Mouse (Mus musculus): Measurements from ENCODE around the gene Hes3. TPM values are rescaled to one million over a fixed set of nuclear protein-coding genes. Genes with fewer than 3 reads are reported as not detected.
A peak's percentile ranks its signal among the peaks of the same experiment; 100 is the strongest.

The Hes3 gene
- polyA plus RNA-seq, 1 experiment from 2014 or later = 1.2 TPM

DNA sequence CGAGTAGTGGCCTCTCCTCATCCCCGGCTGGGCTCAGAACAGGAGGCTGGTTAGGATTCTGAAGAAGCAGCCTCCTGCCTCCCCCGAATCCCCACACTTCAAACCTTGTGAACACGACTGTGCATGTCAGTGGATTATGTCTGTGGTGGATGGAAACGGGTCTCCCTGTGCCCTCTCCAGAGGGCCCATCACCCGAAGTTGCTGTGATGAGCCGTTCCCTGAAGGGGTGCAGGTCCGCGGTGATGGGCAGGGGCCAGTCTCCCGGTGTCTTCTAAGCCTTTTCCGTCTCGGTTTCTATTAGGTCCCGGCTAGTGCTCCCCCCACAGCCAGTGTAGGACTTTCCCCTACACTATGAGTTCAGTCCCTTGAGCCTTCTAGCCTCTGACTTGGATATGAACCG is 7.4 kb upstream of the Hes3 start:
- peaks cover 16% of the 10 kb centered on the region for H3K4me1 ChIP-seq (ENCODE audit: control insufficient read depth, insufficient read depth, low read length)
- no peak overlapping the region; the same call in 1 of the 2 replicates for H3K9ac ChIP-seq (replicated peaks; ENCODE audit: low read length)
- no peak overlapping the region for H3K4me2 ChIP-seq (ENCODE audit: low read length)
- no peak overlapping the region for H3K4me3 ChIP-seq (replicated peaks; ENCODE audit: low read depth, low read length)
- ATAC-seq (ENCODE audit: low FRiP score, low TSS enrichment) = no peak
- peaks cover 41% of the 10 kb centered on the region for H3K36me3 ChIP-seq (ENCODE audit: control insufficient read depth, insufficient read depth, low read length)
- no peak for DNase-seq
- no peaks in the 10 kb centered on the region for H3K9me3 ChIP-seq (ENCODE audit: control insufficient read depth, low read length)
- H3K27ac ChIP-seq (replicated peaks; ENCODE audit: low read depth, low read length) = no peak overlapping the region
- WGBS = 79% methylated on average over 14 of the region's 14 CpGs
- H3K27me3 ChIP-seq (ENCODE audit: control insufficient read depth, insufficient read depth, low read length) = peaks cover 25% of the 10 kb centered on the region

DNA sequence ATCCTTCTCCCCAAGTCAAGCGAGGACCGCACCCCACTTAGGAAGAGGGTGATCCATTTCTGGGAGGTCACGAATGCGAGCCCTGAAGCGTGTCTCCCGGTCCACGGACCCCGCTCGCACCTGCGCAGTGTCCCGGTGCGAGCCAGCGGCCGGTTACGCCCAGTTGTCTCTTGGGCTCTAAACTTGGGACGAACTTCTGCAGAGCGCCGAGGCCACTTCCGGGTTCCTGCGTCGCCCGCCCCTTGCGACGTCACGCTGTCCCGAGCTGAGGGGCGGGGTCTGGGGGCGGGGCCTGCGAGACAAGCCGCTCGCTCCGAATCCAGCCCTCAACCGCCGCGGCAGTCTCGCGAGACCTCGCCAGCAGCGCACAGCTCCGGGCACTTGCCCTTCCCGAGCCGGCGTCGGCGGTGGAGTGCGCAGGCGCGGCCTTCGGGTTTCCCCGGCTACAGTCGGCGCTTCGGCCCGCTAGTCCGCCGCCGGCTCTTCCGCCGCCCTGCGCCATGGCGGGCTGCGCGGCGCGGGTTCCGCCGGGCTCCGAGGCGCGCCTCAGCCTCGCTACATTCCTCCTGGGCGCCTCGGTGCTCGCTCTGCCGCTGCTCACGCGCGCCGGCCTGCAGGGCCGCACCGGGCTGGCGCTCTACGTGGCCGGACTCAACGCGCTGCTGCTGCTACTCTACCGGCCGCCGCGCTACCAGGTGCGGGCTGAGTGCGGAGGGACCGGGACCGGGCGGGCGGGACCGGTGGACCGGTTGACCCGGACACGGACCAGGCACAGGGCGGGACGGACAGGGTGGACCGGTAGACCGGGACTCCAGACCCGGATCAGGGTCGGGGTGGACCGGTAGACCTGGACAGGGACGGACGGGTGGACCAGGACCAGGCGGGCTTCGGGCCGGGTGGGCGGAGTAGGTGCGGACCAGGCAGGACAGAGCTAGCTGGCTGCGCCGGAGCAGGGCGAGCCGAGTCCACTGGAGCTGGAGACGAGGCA is 5.7 kb upstream of the Hes3 start, which contains the start of gene Icmt:
Gene Icmt (plus strand): TSS at position 354 of the 988 bp plus-strand sequence.
- H3K9ac ChIP-seq (replicated peaks; ENCODE audit: low read length) = peak within 1 kb of the TSS; percentile 95
- H3K27me3 ChIP-seq (ENCODE audit: control insufficient read depth, insufficient read depth, low read length) = peaks cover 42% of the 10 kb centered on the region
- ATAC-seq (ENCODE audit: low FRiP score, low TSS enrichment) = peak; percentile 95
- peak within 1 kb of the TSS; percentile 79 for H3K27ac ChIP-seq (replicated peaks; ENCODE audit: low read depth, low read length)
- peak; percentile 100 for DNase-seq
- H3K4me2 ChIP-seq (ENCODE audit: low read length) = peak within 1 kb of the TSS; percentile 96
- H3K4me1 ChIP-seq (ENCODE audit: control insufficient read depth, insufficient read depth, low read length) = peaks cover 25% of the 10 kb centered on the region
- under 1% methylated on average over 119 of the region's 119 CpGs for WGBS
- peak within 1 kb of the TSS; percentile 89 for H3K4me3 ChIP-seq (replicated peaks; ENCODE audit: low read depth, low read length)
- H3K36me3 ChIP-seq (ENCODE audit: control insufficient read depth, insufficient read depth, low read length) = peaks cover 25% of the 10 kb centered on the region
- H3K9me3 ChIP-seq (ENCODE audit: control insufficient read depth, low read length) = no peaks in the 10 kb centered on the region

DNA sequence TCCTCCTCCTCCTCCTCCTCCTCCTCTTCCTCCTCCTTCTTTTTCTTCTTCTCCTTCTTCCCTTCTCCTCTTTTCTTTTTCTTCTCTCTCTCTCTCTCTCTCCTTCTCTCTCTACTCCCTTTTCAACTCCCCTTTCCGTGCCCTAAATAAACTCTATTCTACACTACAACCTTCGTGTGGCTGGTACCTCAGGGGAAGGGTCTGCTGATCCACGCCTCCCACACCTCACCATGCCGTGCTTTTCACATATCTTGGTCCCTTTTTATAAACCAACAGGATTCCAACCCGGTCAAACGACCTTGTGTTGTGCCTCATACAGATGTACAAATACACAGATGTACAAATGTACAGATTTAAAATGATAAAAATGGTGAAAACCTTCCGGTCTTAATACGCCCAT is 4.9 kb upstream of the Hes3 start:
- Histone ChIP-seq H3K27me3 (ENCODE audit: control insufficient read depth, insufficient read depth, low read length) (peaks cover 49% of the 10 kb centered on the region), H3K4me3 (replicated peaks; ENCODE audit: low read depth, low read length) (peak overlapping the region; percentile 89), H3K36me3 (ENCODE audit: control insufficient read depth, insufficient read depth, low read length) (peaks cover 18% of the 10 kb centered on the region), H3K27ac (replicated peaks; ENCODE audit: low read depth, low read length) (no peak overlapping the region), H3K9ac (replicated peaks; ENCODE audit: low read length) (no peak overlapping the region; the same call in 1 of the 2 replicates), H3K4me2 (ENCODE audit: low read length) (peak overlapping the region; percentile 72), H3K9me3 (ENCODE audit: control insufficient read depth, low read length) (no peaks in the 10 kb centered on the region), H3K4me1 (ENCODE audit: control insufficient read depth, insufficient read depth, low read length) (peaks cover 25% of the 10 kb centered on the region)
- DNase-seq (no peak), ATAC-seq (ENCODE audit: low FRiP score, low TSS enrichment) (no peak)
- 25% methylated on average over 8 of the region's 8 CpGs for WGBS

DNA sequence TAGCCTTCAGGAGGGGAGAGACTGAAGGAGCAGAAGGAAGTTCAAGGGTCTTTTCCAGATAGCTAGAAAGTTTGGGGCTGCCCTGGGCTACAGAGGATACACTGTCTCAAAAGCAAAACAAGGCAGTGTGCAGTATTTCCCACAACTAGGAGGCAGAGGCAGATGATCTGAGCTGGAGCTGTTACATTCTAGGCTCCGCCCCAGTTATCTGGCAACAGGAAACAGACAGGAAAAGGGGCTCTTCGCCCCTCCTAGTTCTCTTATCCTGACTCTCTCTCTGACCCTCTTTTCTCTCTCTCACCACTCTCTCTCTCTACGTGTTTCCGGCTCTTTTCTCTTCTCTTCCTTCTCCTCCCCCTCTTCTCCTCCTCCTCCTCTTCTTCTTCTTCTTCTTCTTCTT is 4.5 kb upstream of the Hes3 start:
- no peaks in the 10 kb centered on the region for H3K9me3 ChIP-seq (ENCODE audit: control insufficient read depth, low read length)
- H3K36me3 ChIP-seq (ENCODE audit: control insufficient read depth, insufficient read depth, low read length) = peaks cover 14% of the 10 kb centered on the region
- no peak overlapping the region for H3K4me2 ChIP-seq (ENCODE audit: low read length)
- peaks cover 28% of the 10 kb centered on the region for H3K4me1 ChIP-seq (ENCODE audit: control insufficient read depth, insufficient read depth, low read length)
- no peak overlapping the region for H3K4me3 ChIP-seq (replicated peaks; ENCODE audit: low read depth, low read length)
- no peak overlapping the region for H3K27ac ChIP-seq (replicated peaks; ENCODE audit: low read depth, low read length)
- 49% methylated on average over 4 of the region's 4 CpGs for WGBS
- peaks cover 54% of the 10 kb centered on the region for H3K27me3 ChIP-seq (ENCODE audit: control insufficient read depth, insufficient read depth, low read length)
- ATAC-seq (ENCODE audit: low FRiP score, low TSS enrichment) (no peak), DNase-seq (no peak)
- H3K9ac ChIP-seq (replicated peaks; ENCODE audit: low read length) = no peak overlapping the region

DNA sequence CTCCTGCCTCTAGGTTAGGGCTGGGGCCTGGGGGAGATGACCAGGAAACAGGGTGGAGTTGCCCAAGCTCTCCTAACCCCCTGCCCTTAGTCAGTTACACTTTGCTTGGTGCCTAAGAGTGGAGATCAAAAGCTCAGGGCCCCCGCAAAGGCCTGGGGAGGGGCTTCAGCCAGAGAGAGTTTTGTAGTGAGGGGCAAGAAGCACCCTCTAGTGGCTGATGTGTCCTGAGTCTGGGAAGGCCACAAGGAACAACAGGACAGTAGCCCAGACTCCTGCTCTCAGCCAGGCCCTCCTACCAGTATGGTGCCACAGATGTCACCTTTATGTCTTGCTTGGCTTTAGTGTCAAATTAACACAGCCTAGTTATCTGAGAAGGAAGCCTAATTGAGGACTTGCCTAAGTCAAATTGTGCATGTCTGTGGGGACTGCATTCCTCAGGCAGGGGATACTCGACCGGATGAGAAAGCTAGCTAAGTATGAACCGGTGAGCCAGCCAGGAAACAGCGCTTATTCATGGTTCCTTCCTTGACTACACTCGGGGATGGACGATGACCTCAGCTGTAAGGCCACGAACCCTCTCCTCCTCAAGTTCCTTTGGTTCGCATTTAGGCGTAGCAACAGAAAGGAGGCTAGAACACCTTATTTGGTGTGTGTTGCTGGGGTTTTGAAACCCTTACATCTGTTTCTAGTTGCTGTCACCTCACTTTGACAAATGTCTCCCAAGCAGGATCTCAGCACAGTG is 2.9 kb upstream of the Hes3 start:
- 63% methylated on average over 10 of the region's 10 CpGs for WGBS
- ATAC-seq (ENCODE audit: low FRiP score, low TSS enrichment) (no peak), DNase-seq (no peak)
- Histone ChIP-seq H3K4me2 (ENCODE audit: low read length) (no peak overlapping the region), H3K27ac (replicated peaks; ENCODE audit: low read depth, low read length) (no peak overlapping the region), H3K4me1 (ENCODE audit: control insufficient read depth, insufficient read depth, low read length) (peaks cover 39% of the 10 kb centered on the region), H3K9ac (replicated peaks; ENCODE audit: low read length) (no peak overlapping the region), H3K9me3 (ENCODE audit: control insufficient read depth, low read length) (no peaks in the 10 kb centered on the region), H3K4me3 (replicated peaks; ENCODE audit: low read depth, low read length) (no peak overlapping the region), H3K27me3 (ENCODE audit: control insufficient read depth, insufficient read depth, low read length) (peaks cover 67% of the 10 kb centered on the region), H3K36me3 (ENCODE audit: control insufficient read depth, insufficient read depth, low read length) (no peaks in the 10 kb centered on the region)

DNA sequence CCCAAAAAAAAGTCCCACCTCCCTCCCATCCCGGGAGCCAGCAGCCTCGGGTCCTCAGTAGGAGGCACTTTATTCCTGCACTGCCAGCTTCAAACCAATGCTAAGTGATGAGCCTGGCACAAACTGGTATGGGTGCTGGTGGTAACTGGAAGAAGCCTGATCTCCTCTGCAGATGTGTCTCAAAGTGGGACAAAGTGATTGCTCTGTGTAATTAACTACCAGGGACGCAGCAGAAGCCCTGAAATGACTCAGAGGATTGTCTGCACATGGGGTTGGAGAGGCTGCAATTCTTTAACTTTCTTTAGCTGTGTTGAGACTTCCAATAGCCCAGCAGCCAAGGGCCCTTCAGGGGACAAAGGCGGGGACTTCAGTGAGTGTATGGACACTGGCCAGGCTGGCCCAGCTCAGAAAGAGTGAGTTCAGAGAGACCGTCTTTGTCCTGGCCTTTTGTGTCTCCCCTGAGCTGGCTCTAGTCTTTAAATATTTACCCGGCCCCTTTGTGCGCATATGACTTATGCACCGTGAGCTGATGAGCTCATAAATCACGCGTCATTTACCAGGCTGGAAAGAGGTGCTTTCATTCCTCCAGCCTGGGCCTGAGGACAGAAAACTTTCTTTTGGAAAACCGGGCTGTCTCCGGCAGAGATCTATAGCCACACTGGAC is 772 bp upstream of the Hes3 start:
- Histone ChIP-seq H3K9me3 (ENCODE audit: control insufficient read depth, low read length) (no peaks in the 10 kb centered on the region), H3K4me1 (ENCODE audit: control insufficient read depth, insufficient read depth, low read length) (peaks cover 38% of the 10 kb centered on the region), H3K36me3 (ENCODE audit: control insufficient read depth, insufficient read depth, low read length) (no peaks in the 10 kb centered on the region), H3K27me3 (ENCODE audit: control insufficient read depth, insufficient read depth, low read length) (peaks cover 78% of the 10 kb centered on the region), H3K27ac (replicated peaks; ENCODE audit: low read depth, low read length) (no peak overlapping the region), H3K9ac (replicated peaks; ENCODE audit: low read length) (no peak overlapping the region), H3K4me2 (ENCODE audit: low read length) (no peak overlapping the region; the same call in 1 of the 2 replicates), H3K4me3 (replicated peaks; ENCODE audit: low read depth, low read length) (no peak overlapping the region)
- DNase-seq (no peak), ATAC-seq (ENCODE audit: low FRiP score, low TSS enrichment) (no peak)
- WGBS = 2% methylated on average over 12 of the region's 12 CpGs

DNA sequence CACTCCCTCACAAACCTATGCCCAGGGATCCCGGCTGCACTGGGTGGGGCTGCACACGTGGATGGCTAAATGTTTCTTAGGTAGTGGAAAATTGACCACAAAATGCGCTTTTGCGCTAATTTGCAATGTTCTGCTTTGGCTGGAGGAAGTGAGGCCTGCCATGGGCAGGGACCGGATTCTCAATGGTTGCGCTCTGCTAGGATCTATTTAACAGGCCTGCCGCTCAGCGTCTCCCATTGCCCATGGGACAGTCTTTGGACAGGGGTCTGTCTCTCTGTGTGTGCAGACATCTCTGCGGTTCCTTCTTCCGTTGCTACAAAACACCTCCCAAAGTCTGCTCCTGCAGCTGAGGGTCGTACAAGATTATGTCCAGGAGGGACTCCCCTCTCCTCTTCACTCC is 471 bp downstream of the Hes3 start:
- Histone ChIP-seq H3K9me3 (ENCODE audit: control insufficient read depth, low read length) (no peaks in the 10 kb centered on the region), H3K27me3 (ENCODE audit: control insufficient read depth, insufficient read depth, low read length) (peaks cover 90% of the 10 kb centered on the region), H3K4me3 (replicated peaks; ENCODE audit: low read depth, low read length) (peak overlapping the region; percentile 24; the same call in 1 of the 2 replicates), H3K4me1 (ENCODE audit: control insufficient read depth, insufficient read depth, low read length) (peaks cover 46% of the 10 kb centered on the region), H3K9ac (replicated peaks; ENCODE audit: low read length) (peak overlapping the region; percentile 30; the same call in 1 of the 2 replicates), H3K36me3 (ENCODE audit: control insufficient read depth, insufficient read depth, low read length) (no peaks in the 10 kb centered on the region), H3K27ac (replicated peaks; ENCODE audit: low read depth, low read length) (no peak overlapping the region), H3K4me2 (ENCODE audit: low read length) (peak overlapping the region; percentile 55)
- no peak for DNase-seq
- no peak for ATAC-seq (ENCODE audit: low FRiP score, low TSS enrichment)
- WGBS = 4% methylated on average over 11 of the region's 11 CpGs

DNA sequence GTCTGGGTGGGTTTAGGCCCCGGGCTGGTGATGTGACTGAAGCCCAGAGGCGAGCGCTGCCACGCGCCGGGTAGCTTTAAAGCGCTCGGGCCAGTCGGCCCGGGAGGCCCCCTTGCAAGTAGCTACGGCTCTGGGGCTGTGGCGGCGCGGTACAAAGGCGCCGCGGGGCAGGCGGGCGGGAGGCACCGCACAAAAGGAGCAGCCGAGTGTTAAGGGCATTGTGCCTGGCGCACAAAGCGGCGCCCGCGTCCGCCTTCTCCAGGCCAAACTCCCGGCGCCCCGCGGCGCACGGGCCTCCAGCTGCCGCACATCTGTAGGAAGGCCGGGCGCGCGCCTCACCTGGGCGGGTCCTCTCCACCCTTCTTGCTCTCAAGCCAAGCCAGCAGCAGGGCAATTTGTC is 1.1 kb downstream of the Hes3 start:
- Histone ChIP-seq H3K27ac (replicated peaks; ENCODE audit: low read depth, low read length) (0 out of 2 replicates have a peak overlapping the region, but pooled peaks have one; percentile 26), H3K4me3 (replicated peaks; ENCODE audit: low read depth, low read length) (peak overlapping the region; percentile 24), H3K9me3 (ENCODE audit: control insufficient read depth, low read length) (no peaks in the 10 kb centered on the region), H3K27me3 (ENCODE audit: control insufficient read depth, insufficient read depth, low read length) (peaks cover 90% of the 10 kb centered on the region), H3K36me3 (ENCODE audit: control insufficient read depth, insufficient read depth, low read length) (no peaks in the 10 kb centered on the region), H3K4me1 (ENCODE audit: control insufficient read depth, insufficient read depth, low read length) (peaks cover 47% of the 10 kb centered on the region), H3K4me2 (ENCODE audit: low read length) (peak overlapping the region; percentile 55), H3K9ac (replicated peaks; ENCODE audit: low read length) (peak overlapping the region; percentile 30)
- ATAC-seq (ENCODE audit: low FRiP score, low TSS enrichment) (peak; percentile 57; the same call in 1 of the 2 replicates), DNase-seq (peak; percentile 81)
- WGBS = under 1% methylated on average over 39 of the region's 39 CpGs

Measured in midbrain, embryonic 14.5 days (tissue).